Mouse (Mus musculus): ENCODE results near the gene Trak1.
A peak's percentile ranks its signal among the peaks of the same experiment; 100 is the strongest.

The Trak1 gene

DNA sequence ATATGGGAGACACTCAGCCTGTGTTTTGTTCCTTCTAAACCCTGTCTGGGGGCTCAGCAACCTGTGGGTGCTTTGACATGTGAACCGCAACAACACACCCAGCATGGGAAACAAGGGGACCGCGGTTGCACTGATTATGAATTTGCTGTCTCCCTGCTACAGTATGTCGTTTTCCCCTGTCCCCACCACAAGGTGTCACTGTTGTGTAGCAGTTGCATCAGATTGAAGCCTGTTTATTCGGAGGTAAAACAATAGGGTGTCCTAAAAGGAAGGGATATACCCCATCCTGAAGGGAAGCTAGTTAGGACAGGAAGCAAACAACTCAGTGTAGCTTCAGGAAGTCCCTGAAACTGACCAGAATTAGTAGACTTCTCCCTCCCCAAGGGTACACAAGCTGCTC is 182.2 kb downstream of the Trak1 start:
- peak; percentile 66 to 75 for DNase-seq (ENCODE audit: low spot score in 2 of 2)

DNA sequence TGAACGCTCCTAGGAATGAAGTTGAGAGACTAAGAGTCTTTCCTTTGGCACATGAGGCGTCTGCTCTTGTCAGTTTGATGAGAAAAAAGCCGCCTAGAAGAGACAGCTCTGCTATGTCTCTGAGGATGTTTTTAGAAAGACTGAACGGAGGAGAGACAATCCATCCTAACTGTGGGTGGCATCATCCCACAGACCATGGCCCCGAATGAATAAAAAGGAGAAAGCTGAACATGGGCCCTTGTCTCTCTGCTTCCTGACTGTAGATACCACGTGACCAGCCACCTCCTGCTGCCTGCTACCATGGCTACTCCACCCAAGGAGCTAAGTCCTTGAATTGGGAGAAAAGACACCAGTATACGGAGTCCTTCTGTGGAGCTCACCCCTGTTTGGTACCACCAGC is 189.9 kb downstream of the Trak1 start:
- peak in 1 of 2 experiments; percentile 44 for DNase-seq (ENCODE audit: low spot score in 2 of 2)

GRCm38 (mm10) chr9:121491592-121492240 is 194.4 kb downstream of the Trak1 start:
- no peak for DNase-seq (ENCODE audit: low spot score in 2 of 2)

GRCm38 (mm10) chr9:121494006-121494767 is 196.9 kb downstream of the Trak1 start:
- no peak for DNase-seq (ENCODE audit: low spot score in 2 of 2)

DNA sequence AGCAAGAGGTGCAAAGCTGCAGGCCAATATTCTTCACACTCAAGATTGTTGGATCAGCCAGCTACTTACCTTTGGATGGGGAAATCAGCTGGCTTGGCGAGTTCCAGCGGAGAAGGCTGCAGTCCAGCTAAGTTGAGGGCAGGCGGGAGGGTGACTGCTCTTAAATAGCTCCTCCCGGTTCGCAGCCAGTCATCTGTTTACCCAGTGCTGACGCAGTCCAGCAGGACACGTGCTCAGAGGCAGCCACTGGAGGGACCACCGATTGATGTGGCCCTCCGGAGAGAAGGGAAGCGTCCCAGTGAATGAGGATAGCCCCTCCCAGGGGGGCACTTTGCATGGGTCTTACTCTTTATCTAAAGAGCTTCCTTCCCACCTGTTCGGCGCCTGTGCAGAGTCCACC is 198.2 kb downstream of the Trak1 start, which contains the start of gene Cck:
TSS of gene Cck (minus strand) at position 166 of the 400 bp plus-strand sequence.
- DNase-seq (ENCODE audit: low spot score in 2 of 2) = peak; percentile 75 to 76

DNA sequence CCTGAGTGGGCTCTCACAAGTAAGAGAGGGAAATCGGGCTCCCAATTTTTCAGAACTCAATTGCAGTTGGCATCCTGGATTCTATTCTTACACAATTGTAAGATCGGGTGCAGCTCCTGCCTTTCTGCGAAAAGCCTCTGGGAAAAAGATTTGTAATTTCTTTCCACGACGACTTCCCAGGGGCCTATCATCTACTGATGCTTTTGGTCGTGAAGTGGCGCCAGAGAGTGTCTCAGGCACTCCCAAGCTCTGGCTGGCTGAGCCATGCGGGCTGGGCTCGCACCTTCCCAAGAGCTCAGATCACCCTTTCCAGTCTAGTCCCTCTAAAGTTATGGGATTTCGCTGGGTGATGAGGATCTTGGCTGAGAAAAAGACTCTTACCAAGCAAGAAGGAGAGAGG is 198.8 kb downstream of the Trak1 start:
- peak in 1 of 2 experiments; percentile 60 for DNase-seq (ENCODE audit: low spot score in 2 of 2)

- DNase-seq (ENCODE audit: low spot score in 2 of 2) = peak; percentile 70 to 80
Observed at GRCm38 (mm10) chr9:121505346-121505745, 208.0 kb downstream of the Trak1 start.

DNA sequence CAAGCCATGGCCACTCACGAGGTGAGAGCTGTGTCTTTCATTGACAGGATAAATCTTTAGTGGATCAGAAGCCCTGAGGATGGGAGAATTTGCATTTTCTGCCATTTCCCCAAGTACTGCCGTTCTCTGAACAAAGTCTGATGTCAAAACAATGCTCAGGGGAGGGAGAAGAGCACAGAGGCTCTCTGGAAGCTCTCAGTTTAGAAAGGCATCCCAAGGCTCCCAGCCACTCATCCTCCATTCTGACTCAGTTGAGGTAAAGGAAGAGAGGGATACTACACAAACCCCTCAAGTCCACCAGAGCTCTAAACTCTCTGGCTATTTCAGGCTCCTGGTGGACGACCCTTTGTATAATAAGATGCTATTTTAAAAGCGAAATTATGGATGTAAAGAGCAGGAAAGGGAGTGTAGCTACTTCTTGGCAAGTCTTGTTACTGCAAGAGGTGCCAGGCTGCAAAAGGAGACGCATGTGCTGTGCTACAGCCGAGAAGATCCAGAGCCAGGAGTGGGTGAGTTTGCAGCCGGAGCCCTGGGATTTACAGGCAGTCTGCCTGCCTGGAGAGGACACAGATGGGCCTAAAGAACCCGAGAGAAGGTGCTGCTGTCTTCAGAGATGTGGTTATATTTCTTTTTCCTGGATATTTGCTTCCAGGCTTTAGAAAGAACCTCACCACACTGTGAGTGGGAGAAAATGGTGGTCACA is 209.3 kb downstream of the Trak1 start:
- DNase-seq (ENCODE audit: low spot score in 2 of 2) = peak; percentile 69 to 88

- DNase-seq (ENCODE audit: low spot score in 2 of 2) = no peak
Observed at GRCm38 (mm10) chr9:121511911-121512310, 214.6 kb downstream of the Trak1 start.

GRCm38 (mm10) chr9:121514462-121514861 is 217.2 kb downstream of the Trak1 start:
- DNase-seq (ENCODE audit: low spot score in 2 of 2) = no peak

DNA sequence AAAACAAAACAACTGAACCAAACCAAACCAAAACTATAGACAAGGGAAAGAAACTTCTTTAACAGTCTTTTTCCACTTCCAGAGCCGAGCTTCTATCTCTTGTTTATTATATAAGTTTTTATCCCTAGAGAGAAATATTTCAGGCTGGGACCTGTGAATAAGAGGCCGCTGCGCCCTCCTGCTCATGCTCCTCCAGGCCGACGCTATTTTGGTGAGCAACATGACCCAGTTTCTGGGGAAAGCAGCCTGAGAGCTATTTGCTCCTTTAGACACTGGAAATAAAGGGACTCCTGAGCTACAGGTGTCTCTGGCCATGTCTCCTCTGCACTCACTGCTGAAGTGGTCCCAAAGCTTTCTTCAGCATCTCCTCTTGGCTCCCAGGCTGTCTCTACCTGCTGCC is 222.7 kb downstream of the Trak1 start:
- DNase-seq (ENCODE audit: low spot score in 2 of 2) = no peak

All from frontal cortex, postnatal 36 days (tissue).